ENCODE assay signal across 8 mouse cellular contexts in the genomic region with DNA sequence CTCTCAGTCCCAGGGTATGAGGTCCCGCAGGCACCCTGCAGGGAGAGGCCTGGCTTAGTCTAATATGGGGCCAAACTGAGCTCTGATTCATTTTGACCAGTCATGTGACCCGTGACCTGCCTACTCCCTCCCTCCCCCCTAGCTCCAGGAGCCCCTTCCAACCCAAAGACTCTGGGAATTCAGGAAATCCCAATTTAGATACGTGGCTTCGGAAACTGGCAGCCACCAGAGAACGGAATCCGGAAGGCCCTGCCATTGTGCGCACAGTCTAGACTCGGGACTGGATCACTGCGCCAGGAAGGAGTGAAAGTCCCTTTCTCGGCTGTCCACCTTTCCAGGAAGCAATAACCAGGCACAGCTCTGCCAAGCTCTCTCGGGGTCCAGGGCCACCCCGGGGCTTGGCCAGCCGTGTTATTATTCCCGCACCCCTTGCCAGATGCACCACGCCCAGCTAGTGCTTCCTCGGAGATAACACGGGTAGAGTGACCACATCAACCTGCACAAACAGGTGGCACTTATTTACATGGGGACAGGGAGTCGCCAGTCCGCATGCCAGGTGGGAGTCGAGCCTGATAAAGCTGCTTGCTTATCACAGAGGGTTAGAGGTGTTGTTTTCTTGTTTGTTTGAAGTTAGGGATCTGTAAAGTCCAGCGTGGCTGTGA.
A peak's percentile ranks its signal among the peaks of the same experiment; 100 is the strongest.
DNase-seq lines count a peak whose midpoint lies in the region; ATAC-seq lines count a peak whose summit lies in the region.

No protein-coding gene starts in this region.

- no peaks in the 10 kb centered on the region for H3K36me3 ChIP-seq in midbrain, embryonic 10.5 days
- H3K36me3 ChIP-seq in midbrain, embryonic 11.5 days (ENCODE audit: control insufficient read depth, insufficient read depth, low read length) = no peaks in the 10 kb centered on the region
- no peaks in the 10 kb centered on the region for H3K36me3 ChIP-seq in heart, embryonic 13.5 days
- H3K36me3 ChIP-seq in stomach, embryonic 14.5 days (ENCODE audit: control insufficient read depth, insufficient read depth, low read length) = no peaks in the 10 kb centered on the region

- no peak for DNase-seq in midbrain, embryonic 10.5 days (ENCODE audit: low spot score)
- no peak for DNase-seq in midbrain, embryonic 11.5 days (ENCODE audit: low spot score, missing footprints)
- peak; percentile 70 to 86 for DNase-seq in kidney, postnatal 25 days
- DNase-seq in cerebellum, adult 9-10 months = no peak
- no peak for DNase-seq in cerebellum, postnatal 25 days
- DNase-seq in c-Kit-positive CD71-positive TER-119-positive erythroid progenitor cells, embryonic 14.5 days (ENCODE audit: low spot score) = no peak

- H3K9ac ChIP-seq in midbrain, embryonic 11.5 days (ENCODE audit: low read length) = no peak overlapping the region
- peak overlapping the region; percentile 50 for H3K9ac ChIP-seq in heart, embryonic 13.5 days
- H3K9ac ChIP-seq in stomach, embryonic 14.5 days (replicated peaks; ENCODE audit: low read depth, low read length) = no peak overlapping the region

- WGBS in midbrain, embryonic 10.5 days = 82% methylated on average over 21 of the region's 21 CpGs
- WGBS in midbrain, embryonic 11.5 days = 82% methylated on average over 21 of the region's 21 CpGs
- 30% methylated on average over 21 of the region's 21 CpGs for WGBS in heart, embryonic 13.5 days
- whole genome bisulfite sequencing in stomach, embryonic 14.5 days = 55% methylated on average over 21 of the region's 21 CpGs

- 0 out of 2 replicates have a peak overlapping the region, but pooled peaks have one; percentile 23 for H3K27ac ChIP-seq in midbrain, embryonic 10.5 days (replicated peaks)
- no peak overlapping the region for H3K27ac ChIP-seq in midbrain, embryonic 11.5 days (ENCODE audit: low read depth, low read length)
- peak overlapping the region; percentile 79 for H3K27ac ChIP-seq in heart, embryonic 13.5 days (replicated peaks)
- peak overlapping the region; percentile 78 for H3K27ac ChIP-seq in stomach, embryonic 14.5 days (ENCODE audit: low read length)

- ATAC-seq in midbrain, embryonic 11.5 days (ENCODE audit: low FRiP score) = no peak
- peak; percentile 59; the same call in 1 of the 2 replicates for ATAC-seq in heart, embryonic 13.5 days (ENCODE audit: extremely low read depth, insufficient number of reproducible peaks, low FRiP score, low TSS enrichment)
- peak; percentile 24; the same call in 1 of the 2 replicates for ATAC-seq in stomach, embryonic 14.5 days (ENCODE audit: insufficient number of reproducible peaks, insufficient read depth, low FRiP score, low read depth)

- H3K4me1 ChIP-seq in midbrain, embryonic 10.5 days = peaks cover 35% of the 10 kb centered on the region
- no peaks in the 10 kb centered on the region for H3K4me1 ChIP-seq in midbrain, embryonic 11.5 days (ENCODE audit: control insufficient read depth, insufficient read depth, low read length)
- peaks cover 42% of the 10 kb centered on the region for H3K4me1 ChIP-seq in heart, embryonic 13.5 days
- peaks cover 29% of the 10 kb centered on the region for H3K4me1 ChIP-seq in stomach, embryonic 14.5 days (ENCODE audit: control insufficient read depth, insufficient read depth, low read length)

- peaks cover 3% of the 10 kb centered on the region; the same call in 1 of the 2 replicates for H3K27me3 ChIP-seq in midbrain, embryonic 10.5 days (ENCODE audit: low read depth, poor library complexity, severe bottlenecking)
- H3K27me3 ChIP-seq in midbrain, embryonic 11.5 days (ENCODE audit: control insufficient read depth, insufficient read depth, low read length) = no peaks in the 10 kb centered on the region
- peaks cover 14% of the 10 kb centered on the region for H3K27me3 ChIP-seq in heart, embryonic 13.5 days (replicated peaks)
- no peaks in the 10 kb centered on the region for H3K27me3 ChIP-seq in stomach, embryonic 14.5 days (ENCODE audit: control insufficient read depth, insufficient read depth, low read length)

- no peaks in the 10 kb centered on the region for H3K9me3 ChIP-seq in midbrain, embryonic 10.5 days (replicated peaks)
- no peaks in the 10 kb centered on the region for H3K9me3 ChIP-seq in midbrain, embryonic 11.5 days (ENCODE audit: control insufficient read depth, low read length)
- no peaks in the 10 kb centered on the region for H3K9me3 ChIP-seq in heart, embryonic 13.5 days
- H3K9me3 ChIP-seq in stomach, embryonic 14.5 days (ENCODE audit: control insufficient read depth, low read depth, low read length) = no peaks in the 10 kb centered on the region

- H3K4me3 ChIP-seq in midbrain, embryonic 10.5 days = no peak overlapping the region
- no peak overlapping the region for H3K4me3 ChIP-seq in midbrain, embryonic 11.5 days (ENCODE audit: low read depth, low read length)
- 0 out of 2 replicates have a peak overlapping the region, but pooled peaks have one; percentile 4 for H3K4me3 ChIP-seq in heart, embryonic 13.5 days
- no peak overlapping the region for H3K4me3 ChIP-seq in stomach, embryonic 14.5 days (ENCODE audit: low read depth, low read length)

- H3K4me2 ChIP-seq in midbrain, embryonic 11.5 days = no peak overlapping the region
- peak overlapping the region; percentile 54 for H3K4me2 ChIP-seq in heart, embryonic 13.5 days
- H3K4me2 ChIP-seq in stomach, embryonic 14.5 days (replicated peaks; ENCODE audit: low read depth, low read length) = peak overlapping the region; percentile 23

Comparison
In these comparisons a context has a peak if more than half of its experiments do, and no peak if none do; other contexts are left out.
1. DNase-seq: peak in kidney, postnatal 25 days (2 of 2); none in midbrain, embryonic 10.5 days (single experiment), midbrain, embryonic 11.5 days (single experiment), cerebellum, adult 9-10 months (single experiment), cerebellum, postnatal 25 days (0 of 2) and c-Kit-positive CD71-positive TER-119-positive erythroid progenitor cells, embryonic 14.5 days (single experiment).